Mouse (Mus musculus): ENCODE results near the gene Zfand4.

DNA sequence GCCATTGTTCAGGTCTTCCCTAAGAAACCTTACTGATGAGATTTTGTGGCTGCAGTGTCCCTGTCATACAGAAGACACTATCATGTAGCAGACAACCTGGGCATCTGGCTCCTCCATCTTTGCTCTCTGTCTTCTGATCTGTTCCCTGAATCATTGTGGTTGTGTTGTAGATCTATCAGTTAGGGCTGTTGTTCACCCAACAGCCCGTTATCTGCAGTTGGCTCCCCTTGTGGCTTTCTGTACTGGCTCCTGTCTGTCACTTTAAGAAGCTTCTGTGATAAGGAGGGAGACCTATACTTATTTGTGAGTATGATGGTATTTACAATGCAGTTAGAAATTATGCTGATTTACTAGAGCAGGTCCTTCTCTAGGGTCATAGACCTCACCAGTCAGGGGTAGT, 76.5 kb downstream of the Zfand4 start:
- no peak for TF ChIP-seq USF1 (IDR thresholded peaks at IDR 0.05; ENCODE audit: low read depth)
- TF ChIP-seq POLR2A (IDR thresholded peaks at IDR 0.05; ENCODE audit: insufficient read length, low read depth), result no peak
- no peak for TF ChIP-seq MYOD1 (IDR thresholded peaks at IDR 0.05; ENCODE audit: control insufficient read depth in 1 of 3, insufficient read length in 2 of 3, low read depth in 2 of 3)
- TF ChIP-seq MAX (IDR thresholded peaks at IDR 0.05; ENCODE audit: low read depth), result no peak
- TF ChIP-seq MYOG (IDR thresholded peaks at IDR 0.05; ENCODE audit: control insufficient read depth in 1 of 3, insufficient read depth in 1 of 3, insufficient read length in 2 of 3, low read depth in 2 of 3), result no peak
- TF ChIP-seq TCF12 (IDR thresholded peaks at IDR 0.05; ENCODE audit: insufficient read depth, poor library complexity, severe bottlenecking), result no peak
- TF ChIP-seq POLR2AphosphoS2 (IDR thresholded peaks at IDR 0.05; ENCODE audit: insufficient read length, low read depth), result no peak
- no peak for TF ChIP-seq SRF (IDR thresholded peaks at IDR 0.05; ENCODE audit: control insufficient read depth, insufficient read length, low read depth)
- no peak for TF ChIP-seq REST (IDR thresholded peaks at IDR 0.05; ENCODE audit: insufficient read depth, insufficient read length)
- TF ChIP-seq CEBPB (IDR thresholded peaks at IDR 0.05; ENCODE audit: insufficient read depth, poor library complexity, severe bottlenecking), result no peak
- no peak for TF ChIP-seq E2F4 (IDR thresholded peaks at IDR 0.05; ENCODE audit: insufficient read depth)
- no peak for TF ChIP-seq TCF3 (IDR thresholded peaks at IDR 0.05; ENCODE audit: insufficient read length, low read depth)
